Mouse (Mus musculus) limb, embryonic 13.5 days (tissue): ENCODE measurements around the gene Rab40c. TPM values are rescaled to one million over a fixed set of nuclear protein-coding genes. Genes with fewer than 3 reads are reported as not detected.

Experiments used
- ATAC-seq: fragments of 200-750 bp; cut with Nextera tagmentation; 2 replicates; pipeline ENCODE4 v1.8.0; 2017; ENCODE audit warnings: low read depth, moderate number of reproducible peaks, moderate TSS enrichment; ENCODE audit not compliant: low FRiP score
- H3K27ac ChIP-seq: fragments of 300-500 bp; sonication (generic); 2 replicates; pipeline ENCODE4 v1.5.1; 2015; ENCODE audit warnings: inconsistent platforms, mild to moderate bottlenecking, moderate library complexity
- H3K27me3 ChIP-seq: fragments of 300-500 bp; sonication (generic); 2 replicates; pipeline ENCODE4 v1.6.1; 2015; ENCODE audit warnings: mild to moderate bottlenecking, inconsistent platforms
- H3K36me3 ChIP-seq: fragments of 300-500 bp; sonication (generic); 2 replicates; pipeline ENCODE4 v1.6.1; 2015; ENCODE audit warnings: inconsistent platforms, mild to moderate bottlenecking, moderate library complexity
- H3K4me1 ChIP-seq: fragments of 300-500 bp; sonication (generic); 2 replicates; pipeline ENCODE4 v1.6.1; 2015; ENCODE audit warnings: inconsistent platforms
- H3K4me2 ChIP-seq: fragments of 300-500 bp; sonication (generic); replicated peaks from 2 replicates; pipeline ENCODE4 v1.6.1; 2015; ENCODE audit warnings: inconsistent platforms, mild to moderate bottlenecking, moderate library complexity
- H3K4me3 ChIP-seq: fragments of 300-500 bp; sonication (generic); 2 replicates; pipeline ENCODE4 v1.5.1; 2015; ENCODE audit warnings: moderate library complexity, mild to moderate bottlenecking, inconsistent platforms
- H3K9ac ChIP-seq: fragments of 300-500 bp; sonication (generic); 2 replicates; pipeline ENCODE4 v1.6.1; 2015; ENCODE audit warnings: mild to moderate bottlenecking, inconsistent platforms
- H3K9me3 ChIP-seq: fragments of 300-500 bp; sonication (generic); 2 replicates; pipeline ENCODE4 v1.6.1; 2016; ENCODE audit warnings: inconsistent platforms
- WGBS: fragments of 180-500 bp; shearing (Covaris S2); methylation state at CpG from one replicate; pipeline ENCODE4 v1.1.7; 2015; 5-methylcytosine and 5-hydroxymethylcytosine counted together
- polyA plus RNA-seq: library from polyadenylated mRNA; unstranded; fragments of >200 nt; fragmentation: Nextera tagmentation; extraction: Ambion mirVana; gene quantifications from 2 replicates; pipeline ENCODE4 v1.2.1, GENCODE M21; 2015

The Rab40c gene
- polyA plus RNA-seq, 1 experiment from 2014 or later: 37.6 TPM

DNA sequence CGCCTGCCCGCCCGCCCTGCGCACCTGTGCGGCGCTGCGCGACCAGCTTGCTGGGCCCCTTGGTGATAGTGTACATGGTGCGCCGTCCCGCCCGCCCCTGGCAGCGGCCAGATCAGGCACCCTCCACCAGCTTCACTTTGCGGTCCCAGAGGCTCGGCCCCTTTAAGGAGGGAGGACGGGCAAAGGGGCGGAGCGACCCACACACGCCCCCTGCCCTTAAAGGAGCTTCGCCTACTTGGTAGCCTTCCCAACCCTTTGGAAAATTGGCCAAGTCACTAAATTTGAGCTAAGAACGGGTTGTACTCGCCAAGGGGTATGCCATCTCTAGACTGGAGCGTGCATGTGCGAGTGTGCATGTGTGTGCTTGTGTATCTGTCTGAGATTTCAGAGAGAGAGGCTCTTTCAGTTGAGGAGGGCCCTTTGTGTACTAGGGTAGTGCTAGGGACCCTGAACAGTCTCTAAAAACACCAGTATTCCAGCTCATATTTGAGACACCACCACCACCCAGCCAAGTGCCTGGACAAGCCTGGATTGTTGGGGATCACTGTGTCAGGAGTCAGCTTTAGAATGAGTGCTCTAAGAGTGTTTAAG, 50.8 kb downstream of the Rab40c start, which contains the start of gene Mcrip2:
Mcrip2 (minus strand) TSS at position 164 of the 591 bp plus-strand sequence.
- peaks cover 15% of the 10 kb centered on the region for H3K4me1 ChIP-seq
- no peaks in the 10 kb centered on the region for H3K9me3 ChIP-seq
- H3K4me2 ChIP-seq: peak within 1 kb of the TSS; percentile 99
- peak within 1 kb of the TSS; percentile 82 for H3K4me3 ChIP-seq
- peak within 1 kb of the TSS; percentile 72 for H3K9ac ChIP-seq
- H3K27ac ChIP-seq: peak within 1 kb of the TSS; percentile 63; the same call in 1 of the 2 replicates
- peak; percentile 87 for ATAC-seq
- H3K27me3 ChIP-seq: no peaks in the 10 kb centered on the region
- no peaks in the 10 kb centered on the region for H3K36me3 ChIP-seq
- WGBS: 1% methylated on average over 23 of the region's 24 CpGs

DNA sequence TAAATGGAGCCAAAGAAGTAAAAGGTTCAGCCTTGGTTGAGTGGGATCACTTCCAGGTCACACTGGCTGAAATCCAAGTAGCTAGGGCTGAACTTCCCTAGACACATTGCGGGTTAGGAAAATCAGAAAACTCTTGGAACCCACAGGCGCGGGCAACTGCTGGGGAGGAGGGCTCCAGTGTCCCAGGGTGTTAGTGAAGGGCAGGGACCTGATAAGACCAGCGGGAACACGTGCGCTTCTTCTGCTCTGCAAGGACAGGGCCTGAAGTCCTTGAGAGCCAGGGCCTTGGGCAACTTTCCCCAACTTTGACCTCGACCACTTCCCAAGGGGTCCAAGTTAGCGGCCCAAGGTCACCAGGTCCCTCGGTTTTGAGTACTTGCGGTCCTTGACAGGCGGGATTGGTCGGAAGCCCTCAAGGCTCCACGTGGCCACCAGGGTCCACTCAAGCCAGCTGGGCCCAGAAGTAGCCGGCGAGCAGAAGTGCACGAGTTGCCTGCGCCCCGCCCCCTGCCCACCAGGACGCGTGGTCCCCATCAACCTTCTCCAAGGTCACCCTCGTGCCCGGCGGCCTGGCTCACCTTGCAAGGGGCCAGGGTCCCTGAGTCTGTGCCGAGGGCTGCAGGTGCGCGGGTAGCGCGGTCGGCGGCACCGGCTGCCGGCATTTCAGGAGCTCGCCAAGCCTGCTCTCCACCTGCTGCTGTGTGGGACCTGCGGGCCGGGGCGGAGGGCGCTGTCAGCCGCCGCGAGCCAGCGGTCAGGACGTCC, 51.5 kb downstream of the Rab40c start:
- Histone ChIP-seq H3K27ac (no peak overlapping the region), H3K36me3 (no peaks in the 10 kb centered on the region), H3K9me3 (no peaks in the 10 kb centered on the region), H3K9ac (peak overlapping the region; percentile 72), H3K27me3 (no peaks in the 10 kb centered on the region), H3K4me2 (peak overlapping the region; percentile 99), H3K4me1 (peaks cover 15% of the 10 kb centered on the region), H3K4me3 (peak overlapping the region; percentile 82)
- WGBS: 1% methylated on average over 42 of the region's 42 CpGs
- peak; percentile 12; the same call in 1 of the 2 replicates for ATAC-seq

DNA sequence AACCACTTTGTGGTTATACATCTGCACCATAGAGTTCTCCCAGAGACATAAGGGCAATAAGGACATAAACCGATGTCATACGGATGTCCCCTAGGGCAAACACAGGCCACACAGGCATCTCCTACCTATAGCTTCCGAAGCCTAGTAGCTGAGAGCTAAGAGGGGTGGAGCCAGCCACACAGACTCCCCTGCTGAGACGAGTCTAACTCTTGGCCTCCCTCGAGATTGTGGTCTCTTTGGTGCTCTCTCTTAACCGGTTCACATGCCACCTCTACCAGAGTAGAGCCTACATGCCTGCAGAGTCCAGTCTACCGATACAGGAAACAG, 52.1 kb downstream of the Rab40c start:
- WGBS: 14% methylated on average over 7 of the region's 7 CpGs
- Histone ChIP-seq H3K9me3 (no peaks in the 10 kb centered on the region), H3K36me3 (no peaks in the 10 kb centered on the region), H3K4me3 (peak overlapping the region; percentile 82), H3K27ac (no peak overlapping the region), H3K27me3 (no peaks in the 10 kb centered on the region), H3K4me1 (peaks cover 15% of the 10 kb centered on the region), H3K4me2 (peak overlapping the region; percentile 99), H3K9ac (peak overlapping the region; percentile 72)
- no peak for ATAC-seq

DNA sequence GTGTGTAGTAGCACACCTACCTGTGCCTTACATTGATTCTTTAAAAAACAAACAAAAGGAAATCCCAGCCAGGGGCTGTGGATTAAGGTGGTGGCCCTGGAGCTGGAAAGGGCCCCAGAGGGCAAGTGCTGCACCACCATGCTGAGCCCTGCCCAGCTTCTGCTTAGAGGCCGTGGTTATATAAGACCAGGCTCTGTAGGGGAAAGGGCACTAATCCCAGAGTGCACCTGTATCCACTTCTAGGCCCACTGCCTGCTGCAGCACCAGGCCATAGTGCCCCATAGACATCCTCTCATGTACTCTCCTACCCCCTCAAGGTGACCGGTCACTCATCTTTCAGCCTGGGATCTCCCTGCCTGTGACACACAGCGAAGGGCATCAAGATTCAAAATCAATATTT, 53.4 kb downstream of the Rab40c start:
- peaks cover 22% of the 10 kb centered on the region for H3K4me1 ChIP-seq
- 84% methylated on average over 3 of the region's 3 CpGs for WGBS
- ATAC-seq: no peak

DNA sequence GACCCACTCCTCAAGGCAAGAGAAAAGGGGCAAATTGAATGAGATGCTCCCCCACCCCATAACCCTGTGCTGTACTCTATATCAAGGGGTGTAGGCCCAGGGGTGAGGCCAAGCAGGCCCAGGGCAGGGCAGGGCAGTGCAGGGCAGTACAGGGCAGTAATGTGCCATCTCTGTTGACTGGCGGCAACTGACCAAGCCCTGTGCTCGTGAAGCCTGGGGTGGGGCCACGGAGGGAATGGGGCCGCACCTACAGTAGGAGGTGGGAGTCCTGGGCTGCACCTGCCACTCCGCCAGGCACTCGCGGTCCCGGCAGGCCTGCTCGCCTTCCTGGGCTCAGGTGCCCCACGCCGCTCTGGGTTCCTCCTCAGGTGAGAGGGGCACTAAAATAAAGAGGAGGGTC, 54.2 kb downstream of the Rab40c start:
- H3K36me3 ChIP-seq: no peaks in the 10 kb centered on the region
- no peaks in the 10 kb centered on the region for H3K27me3 ChIP-seq
- H3K27ac ChIP-seq: no peak overlapping the region
- WGBS: 91% methylated on average over 11 of the region's 11 CpGs
- no peaks in the 10 kb centered on the region for H3K9me3 ChIP-seq
- H3K4me2 ChIP-seq: no peak overlapping the region
- H3K9ac ChIP-seq: no peak overlapping the region
- no peak for ATAC-seq
- H3K4me3 ChIP-seq: no peak overlapping the region
- H3K4me1 ChIP-seq: peaks cover 30% of the 10 kb centered on the region

More for the DNA sequence above, 53.4 kb downstream of the Rab40c start:
- no peak overlapping the region for H3K4me3 ChIP-seq
- no peaks in the 10 kb centered on the region for H3K9me3 ChIP-seq
- H3K4me2 ChIP-seq: no peak overlapping the region
- H3K36me3 ChIP-seq: no peaks in the 10 kb centered on the region
- no peak overlapping the region for H3K9ac ChIP-seq
- H3K27me3 ChIP-seq: no peaks in the 10 kb centered on the region
- H3K27ac ChIP-seq: no peak overlapping the region

DNA sequence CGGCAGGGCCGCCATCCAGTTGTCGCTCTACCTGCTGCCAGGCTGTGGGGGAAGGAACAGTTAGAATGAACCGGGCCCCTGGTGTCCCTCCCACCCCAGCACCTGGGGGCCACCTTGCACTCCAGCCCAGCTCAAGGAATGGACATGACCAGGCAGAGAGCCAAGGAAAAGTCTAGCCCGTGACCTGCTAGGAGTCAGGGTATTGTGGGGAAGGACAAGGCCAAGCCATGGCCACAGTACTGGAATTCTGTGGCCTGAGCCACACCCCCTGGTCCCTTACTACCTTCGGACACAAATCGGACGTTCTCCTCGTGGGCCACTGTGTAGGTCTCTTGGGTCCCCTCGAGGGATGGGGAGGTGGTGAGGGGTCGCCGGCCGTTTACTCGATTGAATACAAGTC, 55.2 kb downstream of the Rab40c start:
- no peak for ATAC-seq
- no peaks in the 10 kb centered on the region for H3K27me3 ChIP-seq
- H3K27ac ChIP-seq: no peak overlapping the region
- H3K4me1 ChIP-seq: peaks cover 33% of the 10 kb centered on the region
- H3K9ac ChIP-seq: peak overlapping the region; percentile 3; the same call in 1 of the 2 replicates
- no peaks in the 10 kb centered on the region for H3K9me3 ChIP-seq
- 90% methylated on average over 14 of the region's 14 CpGs for WGBS
- no peak overlapping the region for H3K4me3 ChIP-seq
- H3K4me2 ChIP-seq: no peak overlapping the region
- no peaks in the 10 kb centered on the region for H3K36me3 ChIP-seq

DNA sequence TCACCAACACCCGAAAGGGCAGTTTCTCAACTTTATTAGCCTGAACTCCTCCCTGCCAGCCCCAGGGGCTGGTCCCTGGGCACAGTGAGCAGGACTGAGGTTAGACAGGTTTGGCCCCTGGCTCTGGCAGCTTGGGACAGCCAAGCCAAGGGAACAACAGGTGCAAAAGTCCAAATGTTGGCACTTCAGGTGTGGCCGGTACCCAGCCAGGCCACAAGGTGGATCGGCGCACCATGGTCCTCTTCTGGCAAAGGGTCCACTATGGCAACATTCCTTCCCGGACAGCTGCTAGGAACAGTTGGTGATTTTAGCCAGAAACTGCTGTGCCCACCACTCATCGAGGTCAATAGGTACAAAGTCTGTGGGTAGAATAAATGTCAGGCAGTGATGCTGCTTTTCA, 55.8 kb downstream of the Rab40c start:
- no peak overlapping the region for H3K4me2 ChIP-seq
- ATAC-seq: no peak
- H3K4me1 ChIP-seq: peaks cover 29% of the 10 kb centered on the region
- peaks cover 2% of the 10 kb centered on the region; the same call in 1 of the 2 replicates for H3K36me3 ChIP-seq
- 83% methylated on average over 6 of the region's 6 CpGs for WGBS
- H3K27ac ChIP-seq: no peak overlapping the region
- H3K27me3 ChIP-seq: no peaks in the 10 kb centered on the region
- H3K9me3 ChIP-seq: no peaks in the 10 kb centered on the region
- H3K9ac ChIP-seq: no peak overlapping the region
- H3K4me3 ChIP-seq: no peak overlapping the region

DNA sequence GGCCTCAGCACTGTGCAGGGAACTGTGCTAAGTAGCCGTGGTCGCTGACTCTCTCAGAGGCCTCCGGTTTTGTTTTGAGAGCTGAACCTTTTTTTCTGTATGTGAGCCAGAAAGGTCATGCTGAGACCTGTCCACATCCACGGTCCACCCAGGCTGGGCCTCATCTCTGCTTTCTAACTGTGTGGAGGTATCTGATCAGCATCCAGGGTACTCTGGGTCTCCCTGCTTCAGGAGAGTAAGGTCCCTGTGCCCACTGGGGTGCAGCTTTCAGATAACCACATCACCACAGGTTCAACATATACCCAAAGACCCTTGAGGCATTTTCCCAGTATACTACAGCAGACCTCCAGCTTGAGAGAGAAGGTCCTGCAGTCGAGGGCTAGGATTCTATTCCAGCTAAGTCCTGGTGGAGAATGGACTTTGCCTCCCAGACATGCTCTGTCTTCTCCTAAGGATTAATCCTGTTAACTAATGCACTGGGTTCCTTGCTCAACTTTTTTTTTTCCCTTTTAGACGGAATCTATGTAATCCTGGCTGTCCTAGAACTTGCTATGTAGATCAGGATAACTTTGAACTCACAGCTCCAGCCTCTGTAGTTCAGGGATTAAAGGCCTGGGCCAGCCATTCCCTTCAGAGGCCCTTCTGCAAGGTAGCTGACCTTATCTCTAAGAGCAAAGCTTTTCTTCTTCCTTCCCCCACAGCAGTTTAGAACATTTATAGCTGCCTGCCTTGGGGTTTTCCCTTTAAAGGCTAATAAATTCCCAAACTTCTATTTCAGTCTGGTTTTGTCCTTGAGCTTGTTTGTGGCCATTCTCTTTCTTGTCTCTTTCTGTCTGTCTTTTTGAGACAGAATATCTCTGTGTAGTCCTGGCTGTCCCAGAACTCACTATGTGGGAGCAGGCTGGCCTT, 57.6 kb downstream of the Rab40c start:
- H3K9me3 ChIP-seq: no peaks in the 10 kb centered on the region
- peak overlapping the region; percentile 83 for H3K27ac ChIP-seq
- peaks cover 5% of the 10 kb centered on the region for H3K36me3 ChIP-seq
- H3K9ac ChIP-seq: peak overlapping the region; percentile 87
- ATAC-seq: no peak
- peaks cover 18% of the 10 kb centered on the region for H3K4me1 ChIP-seq
- WGBS: 9% methylated on average over 6 of the region's 6 CpGs
- peak overlapping the region; percentile 72 for H3K4me3 ChIP-seq
- no peaks in the 10 kb centered on the region for H3K27me3 ChIP-seq
- H3K4me2 ChIP-seq: peak overlapping the region; percentile 91

DNA sequence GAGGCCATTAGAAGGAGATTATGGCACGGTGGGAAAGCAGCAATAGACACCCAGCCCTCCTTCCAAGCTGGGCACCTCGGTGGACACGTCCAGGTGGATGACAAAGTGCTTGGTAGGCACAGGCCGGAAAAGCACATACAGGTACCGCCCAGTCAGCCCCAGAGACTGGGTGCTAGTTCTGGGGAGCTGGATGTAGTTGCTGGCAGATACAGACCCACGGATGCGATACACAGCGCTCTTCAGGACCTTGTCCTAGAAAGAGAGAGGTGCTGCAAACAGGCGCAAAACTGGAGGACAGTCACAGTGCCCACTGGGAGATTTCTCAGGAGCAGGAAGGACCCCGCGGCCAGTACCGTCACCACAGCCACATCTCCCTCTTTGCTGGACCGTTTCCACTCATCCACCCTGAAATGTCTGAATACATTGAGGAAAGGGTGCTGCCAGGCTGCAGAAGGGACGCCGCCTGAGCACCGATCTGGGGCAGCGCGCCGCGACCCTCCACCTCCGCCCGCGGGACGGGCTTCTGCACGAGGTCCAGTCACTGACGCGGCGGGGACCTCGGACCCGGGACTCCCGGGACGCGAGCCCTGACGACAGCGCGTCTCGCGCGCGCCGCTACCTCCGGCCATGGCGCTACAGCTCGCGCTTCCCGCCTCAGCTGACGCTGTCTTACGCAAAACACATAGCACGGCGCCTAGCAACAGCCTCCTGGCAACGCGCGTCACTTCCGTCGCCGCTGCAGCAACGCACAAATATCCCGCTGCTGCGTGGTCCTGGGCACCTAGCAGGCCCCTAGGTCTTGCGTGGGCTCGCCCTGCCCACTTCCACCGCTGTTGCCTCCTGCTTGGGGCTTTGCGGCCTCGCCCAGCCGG, 58.5 kb downstream of the Rab40c start, which contains the start of gene Wdr90:
Wdr90 (minus strand) TSS at position 670 of the 872 bp plus-strand sequence.
- Histone ChIP-seq H3K9ac (peak within 1 kb of the TSS; percentile 87), H3K9me3 (no peaks in the 10 kb centered on the region), H3K27ac (peak within 1 kb of the TSS; percentile 83), H3K27me3 (no peaks in the 10 kb centered on the region), H3K4me2 (peak within 1 kb of the TSS; percentile 91), H3K4me3 (peak within 1 kb of the TSS; percentile 72), H3K4me1 (peaks cover 18% of the 10 kb centered on the region), H3K36me3 (peaks cover 7% of the 10 kb centered on the region)
- 3% methylated on average over 65 of the region's 65 CpGs for WGBS
- ATAC-seq: peak; percentile 92

DNA sequence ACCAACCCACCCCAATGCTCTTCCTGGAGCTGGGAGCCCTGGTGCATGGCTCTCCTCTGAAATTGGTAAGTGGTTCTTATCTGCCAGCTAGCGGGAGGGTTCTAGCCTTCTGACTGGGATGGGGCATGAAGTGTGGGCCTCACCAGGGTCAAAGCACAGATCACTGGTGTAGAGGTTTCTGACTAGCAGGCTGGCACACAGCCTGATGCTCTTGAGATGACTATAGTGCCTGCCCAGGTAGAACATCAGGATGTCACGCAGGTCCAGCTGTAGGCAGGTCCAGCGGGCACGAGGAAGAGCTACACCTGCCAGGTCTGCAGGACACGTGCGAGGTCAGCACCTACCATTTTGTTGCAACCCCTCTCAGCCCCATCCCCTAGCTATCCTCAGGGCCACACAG, 59.3 kb downstream of the Rab40c start:
- H3K36me3 ChIP-seq: peaks cover 11% of the 10 kb centered on the region
- peak overlapping the region; percentile 91 for H3K4me2 ChIP-seq
- peaks cover 18% of the 10 kb centered on the region for H3K4me1 ChIP-seq
- peak overlapping the region; percentile 87 for H3K9ac ChIP-seq
- H3K27ac ChIP-seq: no peak overlapping the region
- ATAC-seq: no peak
- H3K9me3 ChIP-seq: no peaks in the 10 kb centered on the region
- H3K4me3 ChIP-seq: peak overlapping the region; percentile 72
- 89% methylated on average over 6 of the region's 6 CpGs for WGBS
- no peaks in the 10 kb centered on the region for H3K27me3 ChIP-seq

DNA sequence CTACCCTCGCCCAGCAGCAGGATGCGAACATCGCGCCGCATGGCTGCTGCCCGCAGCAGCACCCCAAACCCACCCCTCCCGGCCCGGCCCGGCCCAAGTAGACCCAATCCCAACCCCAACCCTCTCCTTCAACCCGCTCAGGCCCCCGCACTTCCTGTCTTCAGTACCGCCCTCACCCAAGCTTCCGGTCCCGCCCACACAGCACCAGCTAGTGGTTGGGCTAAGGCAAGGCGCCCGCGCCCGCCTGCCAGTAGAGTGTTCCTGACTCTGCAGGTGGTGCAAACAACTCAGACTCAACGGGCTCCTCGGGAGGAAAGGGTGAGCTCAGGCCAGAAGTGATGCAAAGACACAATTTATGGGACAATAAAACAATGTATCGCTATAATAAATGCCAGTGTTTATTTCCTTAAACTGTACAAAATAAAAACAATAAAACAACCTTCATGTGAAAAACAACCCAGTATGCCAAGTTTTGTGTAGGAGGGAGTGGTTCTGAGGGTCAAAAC, 75.1 kb downstream of the Rab40c start, which contains the start of gene Rhot2:
Rhot2 (minus strand) TSS at position 456 of the 506 bp plus-strand sequence.
- peak within 1 kb of the TSS; percentile 84 for H3K4me3 ChIP-seq
- H3K27ac ChIP-seq: peak within 1 kb of the TSS; percentile 80

More for the DNA sequence above, 75.1 kb downstream of the Rab40c start, which contains the start of gene Rhot2:
- peak within 1 kb of the TSS; percentile 92 for H3K9ac ChIP-seq
- no peaks in the 10 kb centered on the region for H3K27me3 ChIP-seq
- ATAC-seq: peak; percentile 93
- peaks cover 79% of the 10 kb centered on the region for H3K36me3 ChIP-seq
- no peaks in the 10 kb centered on the region for H3K9me3 ChIP-seq
- H3K4me1 ChIP-seq: peaks cover 19% of the 10 kb centered on the region
- H3K4me2 ChIP-seq: peak within 1 kb of the TSS; percentile 91
- under 1% methylated on average over 19 of the region's 21 CpGs for WGBS
